Mouse (Mus musculus) sigmoid colon, adult 10 weeks (tissue): ENCODE measurements around the gene Rarb. TPM values are rescaled to one million over a fixed set of nuclear protein-coding genes. Genes with fewer than 3 reads are reported as not detected.

Experiments
- polyA plus RNA-seq: library from polyadenylated mRNA; stranded (reverse); fragments of 350-450 nt; fragmentation: Illumina TruSeq; extraction: RNeasy Lipid Tissue Mini Kit (QIAGEN cat#74804); gene quantifications from one replicate; pipeline ENCODE4 v1.2.3, GENCODE M21; 2014; ENCODE audit warnings: low read depth, low replicate concordance

Gene Rarb
- polyA plus RNA-seq = 3.4 TPM

GRCm38 (mm10) chr14:16818602-16819250 lies at the start of gene Rarb:
TSS of gene Rarb (minus strand) at chr14:16819156.

